Mouse (Mus musculus) stomach, postnatal 0 days (tissue): ENCODE data around the gene Ereg.

ENCODE experiments used
- CTCF ChIP-seq: IDR thresholded peaks from 2 replicates; pipeline ENCODE4 v1.5.1; 2016; ENCODE audit warnings: antibody characterized with exemption, low read depth, mild to moderate bottlenecking, moderate library complexity
- EP300 ChIP-seq: optimal IDR thresholded peaks from 2 replicates; pipeline ENCODE3; 2016; ENCODE audit warnings: antibody characterized with exemption

DNA sequence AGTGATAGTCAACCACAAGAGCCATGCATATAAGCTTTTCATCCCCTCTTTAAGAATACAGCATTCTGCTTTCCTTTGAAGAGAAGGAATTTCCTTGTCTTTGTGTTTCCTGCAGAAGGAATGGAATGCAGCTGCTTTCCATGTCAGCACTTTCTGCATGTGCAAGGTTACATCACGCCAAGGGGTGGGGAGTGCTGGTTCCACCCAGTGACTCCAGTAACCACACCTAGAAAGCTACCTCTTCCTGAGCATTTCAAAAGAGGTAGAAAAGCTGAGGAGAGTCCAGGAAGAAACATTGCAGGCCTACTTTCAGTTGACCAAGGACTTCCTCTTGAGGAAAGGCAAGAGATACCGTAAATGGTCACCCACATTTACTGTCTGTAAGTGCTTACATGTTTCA is 39.1 kb upstream of the Ereg start:
- TF ChIP-seq EP300, result peak; percentile 41
- TF ChIP-seq CTCF, result no peak
